Mouse (Mus musculus) lung, postnatal 0 days (tissue): ENCODE results near the gene Abtb2.

Experiments
- CTCF ChIP-seq: IDR thresholded peaks from 2 replicates; pipeline ENCODE4 v1.5.1; 2016; ENCODE audit warnings: antibody characterized with exemption, mild to moderate bottlenecking
- EP300 ChIP-seq: IDR thresholded peaks from 2 replicates; pipeline ENCODE4 v1.6.1; 2016; ENCODE audit warnings: antibody characterized with exemption, mild to moderate bottlenecking, control low read depth

- TF ChIP-seq CTCF, result no peak
- no peak for TF ChIP-seq EP300
Observed at GRCm38 (mm10) chr2:103632926-103633250, 66.8 kb downstream of the Abtb2 start.
